Mouse (Mus musculus) erythroblast, embryonic 14.5 days (primary cell): ENCODE data around the gene Ppp1r10.

Experiments
- GATA1 ChIP-seq: IDR thresholded peaks from 2 replicates; pipeline ENCODE4 v1.6.1; 2012; ENCODE audit warnings: low read length, inconsistent platforms, mixed read lengths
- TAL1 ChIP-seq: IDR thresholded peaks from 3 replicates; pipeline ENCODE4 v1.6.1; 2012; ENCODE audit warnings: low read length, inconsistent platforms, mixed read lengths

DNA sequence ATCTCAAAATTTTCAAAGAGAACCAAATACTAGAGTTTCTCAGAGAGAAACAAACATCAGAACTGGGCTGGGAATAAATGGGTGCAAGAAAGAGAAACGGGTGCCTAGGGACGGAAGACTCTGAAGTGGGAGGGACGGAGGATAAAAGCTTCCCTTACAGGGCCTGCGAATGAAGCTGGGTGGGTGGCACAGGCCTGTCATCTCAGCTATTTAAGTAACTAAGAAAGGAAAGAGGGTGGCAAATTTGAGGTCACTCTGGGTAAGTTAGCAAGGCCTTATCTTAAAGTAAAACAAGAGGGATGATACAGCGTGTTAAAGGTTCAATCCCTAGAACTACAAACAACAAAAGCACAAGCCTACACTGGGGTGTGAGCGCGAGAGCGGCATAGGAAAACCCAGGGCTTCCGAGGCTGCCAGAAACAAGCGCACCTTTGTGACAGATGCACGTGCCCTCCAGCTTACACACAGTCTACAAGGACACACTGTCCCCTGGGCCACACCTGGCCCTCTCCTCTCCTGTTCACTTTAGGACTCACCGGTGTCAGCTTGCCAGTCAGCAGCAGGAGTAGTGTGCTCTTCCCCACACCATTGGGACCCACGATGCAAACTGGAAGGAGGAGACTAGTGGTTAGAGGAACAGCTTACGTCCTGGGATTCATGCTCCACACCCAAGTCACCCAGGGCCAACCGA, 42.4 kb downstream of the Ppp1r10 start:
- TF ChIP-seq GATA1 (no peak), TAL1 (no peak)
